Mouse (Mus musculus) CH12F3 (cell line): ENCODE results near the gene Zfp810.

Source experiments
- in situ Hi-C: fragments of 300-500 bp; cut with MboI; formaldehyde crosslinking; loops from 2 replicates; pipeline ENCODE4 v1.14.3; 2020; ENCODE audit warnings: low sequenced_read_pairs

Gene Zfp810

GRCm38 (mm10) chr9:22261594-22261993 lies 45.9 kb downstream of the Zfp810 start:
- in situ Hi-C loops = no loop called here

GRCm38 (mm10) chr9:22260092-22260422 lies 47.4 kb downstream of the Zfp810 start:
- in situ Hi-C loops = no loop called here

GRCm38 (mm10) chr9:22259184-22260091 lies 48.0 kb downstream of the Zfp810 start, which contains the start of gene Zfp599:
Gene Zfp599 (minus strand): TSS chr9:22259895.
- in situ Hi-C loops = no loop called here

- in situ Hi-C loops = no loop called here
These were observed 48.7 kb downstream of the Zfp810 start for GRCm38 (mm10) chr9:22258784-22259183.

- in situ Hi-C loops = no loop called here
These were observed 50.9 kb downstream of the Zfp810 start for GRCm38 (mm10) chr9:22256579-22256978.

- in situ Hi-C loops = no loop called here
These were observed 63.2 kb downstream of the Zfp810 start for GRCm38 (mm10) chr9:22244242-22244641.

- in situ Hi-C loops = no loop called here
These were observed 67.4 kb downstream of the Zfp810 start for GRCm38 (mm10) chr9:22240001-22240400.

GRCm38 (mm10) chr9:22230556-22230955 lies 76.9 kb downstream of the Zfp810 start:
- in situ Hi-C loops = no loop called here

GRCm38 (mm10) chr9:22230061-22230460 lies 77.4 kb downstream of the Zfp810 start:
- in situ Hi-C loops = no loop called here

- in situ Hi-C loops = no loop called here
These were observed 77.9 kb downstream of the Zfp810 start for GRCm38 (mm10) chr9:22229386-22230026.

- in situ Hi-C loops = no loop called here
These were observed 80.6 kb downstream of the Zfp810 start for GRCm38 (mm10) chr9:22226846-22227245.
